Mouse (Mus musculus) lung, postnatal 0 days (tissue): Measurements from ENCODE around the gene Hif3a.

Source experiments
- CTCF ChIP-seq: IDR thresholded peaks from 2 replicates; pipeline ENCODE4 v1.5.1; 2016; ENCODE audit warnings: antibody characterized with exemption, mild to moderate bottlenecking
- EP300 ChIP-seq: IDR thresholded peaks from 2 replicates; pipeline ENCODE4 v1.6.1; 2016; ENCODE audit warnings: antibody characterized with exemption, mild to moderate bottlenecking, control low read depth

DNA sequence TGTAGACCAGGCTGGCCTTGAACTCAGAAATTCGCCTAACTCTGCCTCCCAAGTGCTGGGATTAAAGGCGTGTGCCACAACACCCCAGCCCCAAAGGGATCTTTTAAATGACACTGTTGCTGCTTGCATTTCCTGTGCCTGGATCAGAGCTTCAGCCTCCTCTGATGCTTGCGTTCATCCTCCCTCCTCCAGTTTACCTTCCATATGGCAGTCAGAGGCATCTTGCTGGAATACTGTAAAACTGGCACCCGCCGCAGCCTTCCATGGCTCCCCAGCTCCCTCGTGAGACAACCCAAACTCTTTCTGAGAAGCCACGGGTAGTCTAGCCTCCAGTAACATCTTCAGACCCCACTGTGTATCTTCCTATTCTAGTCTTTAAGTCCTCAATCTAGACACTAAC is 33.3 kb downstream of the Hif3a start:
- TF ChIP-seq CTCF (no peak), EP300 (no peak)
